Mouse (Mus musculus): ENCODE measurements around the gene Abraxas1.
A peak's percentile ranks its signal among the peaks of the same experiment; 100 is the strongest.

Gene Abraxas1

DNA sequence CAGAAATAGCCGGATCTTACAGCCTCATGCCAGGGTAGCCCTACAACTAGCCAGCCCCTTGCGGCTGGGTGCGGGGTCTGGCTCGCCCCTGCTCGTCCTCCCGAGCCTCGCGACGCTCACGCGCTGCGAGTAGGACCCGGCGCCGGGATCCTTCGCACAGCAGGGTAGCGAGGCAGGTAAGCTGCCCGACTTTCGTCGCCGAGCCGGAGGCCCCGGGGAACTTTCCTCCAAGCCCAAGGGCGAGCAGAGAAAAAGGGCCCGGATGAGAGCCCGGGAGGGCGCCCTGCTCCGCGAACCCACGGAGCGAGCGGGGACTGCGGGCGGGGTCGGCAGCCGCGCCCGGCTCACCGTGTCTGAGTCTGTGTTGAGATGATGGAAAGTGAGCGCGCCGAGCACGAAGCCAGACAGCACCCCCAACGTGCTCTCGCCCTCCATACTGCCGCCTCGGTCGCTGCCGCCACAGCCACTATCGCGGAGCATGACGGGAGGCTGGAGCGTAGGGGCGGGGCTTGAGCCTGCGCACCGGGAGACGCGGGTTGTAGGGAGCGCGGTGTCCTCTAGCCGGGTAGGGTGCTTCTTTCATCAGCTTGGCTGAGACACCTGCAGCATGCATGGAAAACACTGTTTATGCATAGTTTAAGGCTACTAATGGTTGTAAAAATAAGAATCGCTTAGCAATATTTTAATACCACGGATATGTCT is at the start of gene Abraxas1:
Abraxas1 (minus strand) TSS at position 483 of the 702 bp plus-strand sequence.
- DNase-seq: peak; percentile 92

DNA sequence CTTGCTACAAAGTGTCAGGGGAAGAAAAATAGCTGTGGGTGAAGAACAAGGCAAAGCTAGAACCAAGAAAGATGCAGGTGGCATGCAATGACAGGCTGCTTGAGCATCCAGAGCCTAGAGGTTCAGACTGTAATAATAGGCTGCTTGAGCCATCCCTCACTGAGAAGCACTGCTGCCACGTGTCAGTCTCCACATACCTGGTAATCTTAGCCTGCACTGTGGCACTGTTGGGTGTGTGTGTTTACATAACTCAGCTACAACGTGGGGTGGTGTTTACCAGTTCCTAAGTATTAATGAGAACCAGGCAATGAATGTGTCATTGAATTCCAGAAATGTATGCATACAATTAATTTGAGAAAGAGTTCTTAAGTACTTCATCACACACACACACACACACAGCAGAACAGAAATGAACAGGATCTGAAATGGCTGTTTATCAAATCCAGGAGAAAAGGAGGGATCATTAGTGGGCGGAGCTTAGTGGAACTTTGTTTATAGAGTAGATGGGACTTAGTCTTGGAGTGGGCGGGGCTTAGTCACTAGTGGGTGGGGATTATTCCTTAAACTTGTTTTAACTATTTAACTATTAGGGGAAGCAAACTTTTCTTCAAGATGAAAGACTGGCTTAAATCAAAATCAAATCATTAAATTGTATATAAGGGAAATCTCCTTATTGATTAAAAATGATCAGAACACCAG is 48.6 kb upstream of the Abraxas1 start:
- DNase-seq: no peak

DNA sequence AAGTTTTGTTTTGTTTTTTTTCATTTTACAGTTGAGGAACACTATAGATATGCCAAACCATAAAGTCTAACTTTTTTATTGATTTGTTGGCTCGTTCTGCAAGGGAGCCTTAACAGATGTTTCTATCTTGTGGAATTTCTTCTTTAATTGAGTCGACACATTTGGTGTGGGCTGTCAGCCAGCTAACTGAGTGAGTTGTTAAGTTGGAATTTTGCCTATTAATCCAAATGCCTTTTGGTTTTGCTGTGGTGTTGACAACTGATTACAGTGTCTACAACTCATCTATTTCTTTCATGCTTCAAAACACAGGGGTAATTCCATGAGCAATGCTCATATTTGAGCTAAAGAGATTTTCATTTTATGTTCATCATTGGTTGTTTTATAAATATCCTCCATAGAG is 45.4 kb upstream of the Abraxas1 start:
- DNase-seq: peak; percentile 59

DNA sequence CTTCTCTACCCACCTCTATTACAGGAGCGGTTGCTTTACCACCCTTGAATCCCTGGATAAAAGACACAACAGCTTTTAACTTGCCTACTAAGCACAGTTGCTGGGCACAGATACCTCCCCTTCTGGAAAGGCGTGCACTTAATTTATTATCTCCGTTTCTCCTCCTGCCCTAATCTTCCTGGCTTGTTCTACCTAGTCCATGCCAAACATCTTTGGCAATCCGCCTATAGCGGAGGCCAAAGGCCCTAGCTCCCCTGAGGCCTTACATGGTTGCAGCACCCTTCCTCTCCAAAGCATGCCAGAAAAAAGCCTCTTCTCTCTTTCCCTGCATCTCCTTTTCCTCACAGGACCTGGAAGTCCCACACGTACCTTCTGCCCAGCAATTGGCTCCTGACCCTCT is 43.7 kb upstream of the Abraxas1 start:
- no peak for DNase-seq

DNA sequence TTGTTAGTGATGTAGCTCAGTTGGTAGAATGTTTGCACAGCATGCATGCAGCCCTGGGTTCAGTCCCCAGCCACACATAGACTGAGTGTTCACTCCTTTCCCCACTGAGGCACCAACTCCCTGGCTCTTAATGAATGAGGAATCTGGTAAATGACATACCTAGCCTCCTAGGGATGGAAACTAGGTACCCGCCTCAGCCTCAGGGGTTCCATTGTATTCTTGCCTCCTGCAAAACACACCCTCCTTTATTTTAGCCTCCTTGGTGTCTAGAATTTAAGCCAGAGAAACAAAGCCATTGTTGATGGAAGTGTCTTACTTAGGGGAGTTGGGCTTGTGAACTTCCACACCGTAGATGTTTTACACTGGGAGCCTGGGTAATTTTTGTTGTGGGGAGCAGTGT is 42.3 kb upstream of the Abraxas1 start:
- no peak for DNase-seq

DNA sequence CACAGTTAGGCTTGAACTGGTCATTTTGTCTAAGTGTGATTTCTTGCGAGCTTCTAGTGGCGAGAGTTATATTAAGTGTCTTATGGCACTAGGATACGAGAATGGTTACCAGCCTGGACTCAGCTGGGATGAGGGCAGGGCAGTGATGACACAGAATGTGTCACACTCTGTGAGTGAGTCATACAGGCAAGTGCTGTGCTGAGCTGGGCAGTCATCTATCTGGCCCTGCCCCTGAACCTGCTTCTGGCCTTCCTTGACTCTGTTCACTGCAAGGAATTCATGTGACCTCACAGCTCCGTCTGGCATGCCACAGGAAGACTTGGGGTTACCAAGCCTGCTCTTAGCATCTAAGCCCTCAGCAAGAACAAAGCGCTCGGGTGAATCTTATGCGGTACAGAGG is 41.0 kb upstream of the Abraxas1 start:
- DNase-seq: no peak

DNA sequence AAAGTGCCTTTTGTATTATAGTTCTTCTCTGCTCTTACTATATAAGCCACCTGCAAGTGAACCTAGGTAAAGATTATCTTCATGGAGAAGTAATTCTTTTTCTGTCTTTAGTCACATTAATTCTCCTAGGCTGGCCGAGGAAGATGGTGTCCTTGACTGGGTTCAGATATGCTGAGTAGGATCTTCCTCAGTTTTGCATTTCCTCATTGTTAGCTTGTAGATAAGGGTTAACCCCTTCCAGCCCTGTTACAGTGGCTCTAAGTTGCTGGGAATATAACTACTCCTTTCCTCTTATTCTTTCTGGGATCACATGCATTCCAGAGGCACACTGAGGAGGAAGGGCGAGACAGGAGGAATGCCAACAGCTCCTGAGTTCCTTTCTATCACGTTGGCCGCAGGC is 40.4 kb upstream of the Abraxas1 start:
- DNase-seq: no peak

DNA sequence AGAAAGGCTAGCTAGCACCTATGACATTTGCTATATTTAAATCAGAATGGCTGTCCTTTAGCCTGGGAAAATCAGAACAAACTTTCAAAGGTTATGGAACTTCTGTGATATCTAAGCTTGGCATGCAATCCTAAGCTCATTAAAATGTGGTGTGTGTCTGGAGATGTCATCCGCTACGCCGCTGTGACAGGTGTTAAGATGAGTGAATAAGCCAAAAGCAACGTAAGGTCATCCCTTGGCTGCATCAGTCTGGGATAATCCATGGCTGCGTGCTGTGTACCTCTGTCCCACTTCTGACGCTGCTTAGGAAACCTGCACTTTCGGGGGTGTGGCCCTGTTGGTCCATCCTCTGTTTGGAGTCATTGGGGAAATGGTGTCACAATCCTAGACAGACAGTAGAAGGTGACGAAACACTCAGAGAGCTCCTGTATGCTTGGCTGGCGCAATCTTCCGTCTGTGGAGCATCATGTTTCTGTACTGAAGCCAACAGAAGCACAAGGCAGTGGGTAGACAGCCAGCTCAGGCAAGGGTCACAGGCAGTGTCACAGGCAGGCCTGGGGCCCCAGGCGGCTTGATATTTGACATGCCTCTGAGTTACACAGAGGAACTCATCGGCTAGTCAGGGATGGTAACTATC is 39.8 kb upstream of the Abraxas1 start:
- DNase-seq: peak; percentile 26

DNA sequence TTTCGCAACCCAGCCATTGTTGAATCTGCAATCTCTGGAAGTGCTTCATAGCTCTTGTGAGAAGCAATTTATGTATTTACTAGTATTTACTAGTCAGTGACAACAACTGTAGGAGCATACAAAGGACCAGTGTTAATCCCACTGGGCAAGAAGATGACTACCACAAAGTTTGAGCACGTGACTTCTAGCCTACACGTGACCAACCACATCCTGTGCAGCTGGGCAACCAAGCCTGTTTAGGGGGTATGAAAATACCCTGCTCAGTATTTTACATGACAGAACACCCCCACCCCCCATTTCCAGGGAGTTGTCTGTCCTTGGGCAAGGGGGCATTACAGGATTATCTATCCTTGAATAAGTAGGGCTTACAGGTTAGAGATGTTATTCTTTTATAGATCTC is 35.8 kb upstream of the Abraxas1 start:
- no peak for DNase-seq

DNA sequence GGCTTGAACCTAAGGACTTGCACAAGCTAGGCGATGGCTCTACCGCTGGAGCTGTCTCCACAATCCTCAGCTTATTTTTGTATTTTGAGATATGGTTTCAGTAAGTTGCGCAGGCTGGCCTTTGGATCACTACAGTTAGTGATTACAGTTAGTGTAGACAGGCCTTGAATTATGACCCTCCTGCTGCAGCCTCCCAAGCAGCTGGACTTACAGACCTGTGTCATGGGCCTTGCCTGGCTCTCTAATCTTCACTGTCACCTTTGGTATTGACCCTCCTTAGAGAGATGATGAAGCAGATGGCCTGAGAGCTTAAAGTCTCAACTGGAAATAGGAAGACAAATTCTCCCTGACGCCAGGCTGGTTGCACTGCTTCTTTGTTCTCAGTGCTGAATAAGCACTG is 33.2 kb upstream of the Abraxas1 start:
- DNase-seq: no peak

DNA sequence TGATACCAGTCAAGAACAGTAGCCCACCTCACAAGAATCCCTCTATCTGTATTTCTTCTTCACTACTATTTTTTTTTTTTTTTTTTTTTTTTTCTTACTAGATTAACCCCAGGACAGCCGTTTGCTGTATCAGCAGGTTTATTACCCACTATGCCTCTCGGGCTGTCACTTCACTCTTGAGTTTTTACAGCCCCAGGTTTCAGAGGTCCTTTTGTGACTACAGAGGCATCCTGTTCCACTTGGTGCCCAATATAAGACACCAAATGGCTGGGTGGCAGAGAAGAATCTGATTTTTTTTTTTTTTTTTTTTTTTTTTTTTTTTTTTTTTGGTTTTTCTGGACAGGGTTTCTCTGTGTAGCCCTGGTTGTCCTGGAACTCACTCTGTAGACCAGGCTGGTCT is 26.4 kb upstream of the Abraxas1 start:
- DNase-seq: no peak

DNA sequence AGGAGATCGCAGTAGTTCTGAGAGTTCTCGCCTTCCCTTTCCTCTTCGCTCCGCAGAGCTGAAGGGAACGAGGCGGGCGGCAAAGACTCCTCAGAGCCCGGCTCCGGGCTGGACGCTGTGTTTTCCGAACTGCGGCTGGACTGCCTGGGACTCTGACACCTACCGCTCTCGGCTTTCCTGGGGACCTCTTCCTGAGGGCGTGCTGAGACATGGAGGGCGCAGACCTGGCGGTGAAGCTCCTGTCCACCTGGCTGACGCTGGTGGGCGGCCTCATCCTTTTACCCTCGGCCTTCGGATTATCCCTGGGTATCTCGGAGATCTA is 25.8 kb upstream of the Abraxas1 start:
- DNase-seq: no peak

DNA sequence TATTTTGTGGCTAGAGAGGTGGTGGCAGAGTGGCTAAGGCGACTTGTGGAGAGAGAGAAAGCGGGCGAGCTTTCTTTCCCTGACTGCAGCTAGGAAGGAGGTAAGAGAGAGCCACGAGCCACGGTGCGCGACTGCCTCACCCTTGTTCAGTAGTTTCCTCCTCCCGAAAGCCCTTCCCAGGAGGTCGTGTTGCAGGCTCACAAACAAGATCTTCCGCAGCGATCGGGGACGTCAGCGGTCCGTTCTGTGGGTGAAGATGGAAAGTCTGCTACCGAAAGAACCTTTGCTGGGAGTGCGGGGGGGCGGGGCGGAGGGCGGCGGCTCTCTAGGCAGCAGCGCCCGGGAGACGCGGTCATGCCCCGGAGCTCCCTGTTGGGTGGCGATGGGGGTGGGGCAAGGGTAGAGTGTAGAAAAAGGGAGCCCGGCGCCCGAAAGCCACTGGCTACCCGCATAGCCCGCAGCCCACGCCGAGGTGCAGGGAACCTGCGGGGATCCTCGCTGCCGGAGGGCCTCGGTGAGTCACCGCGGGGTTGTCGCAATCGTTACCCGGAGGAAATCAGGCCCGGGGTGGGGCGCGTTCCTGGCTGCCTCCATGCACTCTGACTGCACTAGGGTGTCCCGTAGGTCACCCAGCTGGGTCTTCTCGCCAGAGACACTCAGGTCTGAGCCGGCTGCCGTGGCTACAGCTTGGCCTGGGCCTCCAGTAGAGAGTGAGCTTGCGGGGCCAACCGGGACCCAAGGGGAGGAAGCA is 25.3 kb upstream of the Abraxas1 start:
- DNase-seq: peak; percentile 74

DNA sequence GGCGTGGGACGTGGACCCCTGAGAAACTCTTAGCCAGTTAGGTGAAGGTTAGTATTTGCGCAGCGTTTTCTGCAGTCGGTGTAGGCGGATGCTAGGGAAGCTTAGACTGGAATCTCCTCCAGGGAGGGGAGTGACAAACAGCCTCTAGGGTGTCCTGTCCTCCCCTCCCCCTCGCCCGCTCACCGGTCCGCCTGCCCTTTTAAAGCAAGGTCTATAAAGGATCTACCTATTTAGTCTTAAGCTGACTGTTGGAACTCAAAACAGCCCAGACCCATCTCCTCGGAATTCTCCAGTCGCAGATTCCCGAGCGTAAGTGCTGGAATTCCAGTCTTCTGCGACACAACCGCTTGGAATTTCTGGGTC is 24.7 kb upstream of the Abraxas1 start, which contains the start of gene Gpat3:
Gpat3 (plus strand) TSS at position 229 of the 363 bp plus-strand sequence.
- peak; percentile 58 for DNase-seq

DNA sequence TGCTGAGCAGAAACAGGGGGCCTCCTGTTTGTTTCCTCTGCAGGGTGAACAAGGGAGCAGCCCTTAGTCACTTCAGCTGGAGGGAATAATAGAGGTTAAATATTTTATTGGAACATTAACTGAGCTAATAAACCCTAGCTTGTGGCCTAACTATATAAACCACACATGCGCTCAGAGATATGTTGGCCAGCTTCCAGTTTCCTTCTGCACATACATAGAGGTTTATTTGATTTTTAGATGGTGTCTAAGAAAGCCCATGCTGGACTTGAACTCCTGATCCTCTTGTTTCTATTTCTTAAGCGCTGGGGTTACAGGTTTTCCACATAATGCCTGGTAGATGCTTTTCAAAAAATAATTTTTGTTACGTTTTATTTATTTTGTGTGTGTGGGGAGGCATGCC is 23.7 kb upstream of the Abraxas1 start:
- DNase-seq: no peak

DNA sequence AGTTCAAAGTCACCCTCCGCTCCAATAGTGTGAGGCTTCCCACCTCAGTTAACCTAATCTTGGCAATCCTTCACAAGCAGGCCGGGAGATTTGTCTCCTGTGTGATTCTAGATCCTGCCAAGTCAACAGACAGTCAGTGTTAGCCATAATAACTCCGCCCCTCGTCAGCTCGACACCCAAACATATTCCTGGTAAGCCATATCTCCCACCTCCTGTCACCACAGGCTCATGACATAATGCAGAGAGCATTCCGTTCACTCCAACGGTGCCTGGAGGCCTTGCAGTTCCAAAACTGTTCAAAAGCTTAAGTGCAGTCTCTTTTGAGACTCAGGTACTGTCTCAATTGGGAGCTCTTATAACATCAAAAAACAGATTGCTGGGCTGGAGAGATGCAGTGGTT is 17.1 kb upstream of the Abraxas1 start:
- no peak for DNase-seq

DNA sequence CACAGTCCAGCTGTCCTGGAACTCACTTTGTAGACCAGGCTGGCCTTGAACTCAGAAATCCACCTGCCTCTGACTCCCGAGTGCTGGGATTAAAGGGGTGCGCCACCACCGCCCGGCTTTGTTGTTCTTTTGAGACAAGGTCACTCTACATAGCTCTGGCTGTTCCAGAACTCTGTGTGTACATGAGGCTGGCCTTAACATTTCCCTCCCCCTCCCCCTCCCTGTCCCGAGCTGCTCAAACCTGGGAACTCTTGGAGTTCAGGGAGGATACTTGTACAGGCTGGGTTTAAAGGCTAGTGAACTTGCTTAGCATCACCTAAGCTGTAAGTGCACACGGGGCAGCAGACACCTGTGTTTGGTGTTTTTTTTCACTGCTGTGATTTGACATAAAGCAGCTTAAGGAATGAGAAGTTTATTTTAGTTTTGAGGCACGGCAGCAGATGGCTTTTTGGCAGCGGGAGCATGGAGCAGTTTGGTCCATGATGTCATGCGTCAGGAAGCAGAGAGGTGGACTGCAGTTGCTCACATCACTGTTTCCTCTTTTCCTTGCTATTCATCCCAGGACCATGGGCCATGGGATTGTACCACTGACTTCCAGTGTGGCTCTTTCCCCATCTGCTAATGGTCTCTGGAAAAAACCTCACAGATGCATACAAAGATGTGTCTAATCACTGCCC is 15.2 kb upstream of the Abraxas1 start:
- DNase-seq: no peak

DNA sequence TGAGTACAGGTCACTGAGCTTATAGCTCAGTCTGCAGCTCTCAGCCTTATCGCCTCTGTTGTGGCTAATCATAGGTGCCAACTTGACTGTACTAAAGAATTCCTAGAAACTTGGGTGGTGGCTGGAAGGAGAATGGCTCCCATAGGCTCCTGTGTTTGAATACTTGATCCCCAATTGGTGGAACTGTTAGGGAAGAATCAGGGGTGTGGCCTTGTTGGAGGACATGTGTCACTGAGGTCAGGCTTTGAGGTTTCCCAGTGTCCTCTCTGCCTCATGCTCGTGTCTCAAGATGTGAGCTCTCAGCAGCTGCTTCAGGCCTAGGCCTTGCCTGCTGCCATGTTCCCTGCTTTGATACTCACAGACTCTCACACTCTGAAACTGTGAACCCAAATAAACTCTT is 13.1 kb upstream of the Abraxas1 start:
- DNase-seq: no peak

DNA sequence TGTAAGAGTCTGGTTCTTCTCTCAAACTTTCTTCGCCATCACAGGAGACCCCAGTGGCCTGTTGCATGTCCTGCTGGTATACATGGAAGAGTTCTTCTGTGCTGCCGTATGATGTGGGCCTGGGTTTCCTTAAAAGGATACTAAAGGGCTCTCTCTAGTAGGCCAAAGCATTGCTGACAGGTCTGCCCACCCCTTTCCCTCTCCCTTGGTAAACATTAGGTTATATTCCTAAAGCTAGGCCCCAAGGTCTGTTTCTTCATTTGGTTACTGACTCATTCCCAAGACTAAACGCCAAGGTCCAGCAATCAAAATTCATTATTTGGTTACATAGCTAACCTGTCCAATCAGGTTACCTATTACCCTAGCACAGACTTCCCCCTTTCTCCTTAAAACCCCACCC is 11.9 kb upstream of the Abraxas1 start:
- no peak for DNase-seq

DNA sequence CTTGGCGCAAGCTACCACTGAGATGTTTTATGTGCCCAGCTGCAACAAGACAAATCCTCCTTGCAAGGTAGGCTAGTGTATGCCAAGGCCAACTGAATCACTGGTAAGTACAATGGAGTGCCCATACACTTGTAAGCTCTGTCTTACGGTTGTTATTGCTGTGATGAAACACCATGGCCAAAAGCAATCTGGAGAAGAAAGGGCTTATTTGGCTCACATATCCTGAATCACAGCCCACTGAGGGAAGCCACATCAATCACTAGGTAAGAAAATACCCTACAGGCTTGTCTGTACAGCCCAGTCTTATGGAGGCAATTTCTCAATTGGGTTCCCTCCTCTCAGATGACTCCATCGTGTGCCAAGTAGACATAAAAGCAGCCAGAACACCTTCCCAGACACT is 7.9 kb upstream of the Abraxas1 start:
- DNase-seq: no peak

DNA sequence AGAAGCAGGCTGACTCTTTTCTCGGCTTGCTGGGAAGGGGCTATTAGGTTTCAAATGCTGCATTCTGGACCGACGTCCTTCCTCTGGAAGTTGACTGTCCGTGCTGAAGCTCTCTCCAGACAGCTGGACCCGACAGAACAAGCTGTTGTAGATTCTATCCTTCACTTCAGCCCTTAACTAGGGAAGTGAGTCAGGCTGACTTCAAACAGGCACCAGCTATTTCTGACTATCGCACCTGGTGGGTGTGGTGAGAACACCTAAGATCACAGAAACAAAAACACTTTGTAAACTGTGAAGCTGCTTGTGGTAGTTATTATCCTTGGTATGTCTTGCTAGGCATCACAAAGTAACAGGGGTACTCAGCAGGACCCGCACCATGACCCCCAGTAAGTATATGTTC is 5.8 kb upstream of the Abraxas1 start:
- DNase-seq: no peak

DNA sequence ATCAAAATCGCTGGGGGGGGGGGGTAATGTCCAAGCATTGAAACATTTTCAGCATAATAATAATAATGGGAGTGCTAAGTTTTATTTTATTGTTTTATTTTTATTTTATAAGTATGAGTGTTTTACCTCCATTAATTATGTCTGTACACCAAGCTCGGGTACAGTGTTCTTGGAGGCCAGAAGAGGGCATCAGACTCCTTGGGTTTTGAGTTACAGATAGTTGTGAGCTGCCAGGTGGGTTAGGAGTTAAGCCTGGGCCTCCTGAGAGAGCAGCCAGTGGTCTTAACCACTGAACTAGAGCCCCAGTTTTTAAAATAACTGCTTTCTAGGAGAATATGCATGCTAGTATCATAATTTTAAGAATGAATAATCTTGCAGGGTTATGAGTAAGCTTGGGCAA is 5.2 kb upstream of the Abraxas1 start:
- DNase-seq: no peak

DNA sequence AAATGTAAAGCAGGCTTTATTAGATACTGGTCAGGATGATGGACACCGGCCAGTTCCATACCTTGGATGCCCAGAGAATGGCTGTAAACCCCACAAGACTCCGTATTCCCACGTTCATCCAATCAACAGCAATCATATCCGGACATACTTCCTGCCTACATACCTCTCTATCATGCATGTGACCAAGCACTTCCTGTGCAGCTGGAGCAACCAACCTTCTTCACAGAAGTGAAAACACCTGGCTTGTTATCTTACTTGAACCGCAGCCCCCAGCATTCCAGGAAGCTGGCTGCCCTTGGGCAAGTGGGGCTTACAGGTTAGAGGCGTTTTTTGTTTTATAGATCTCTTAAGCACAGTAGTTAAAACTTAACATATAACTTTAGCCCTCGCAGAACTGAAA is 2.1 kb upstream of the Abraxas1 start:
- no peak for DNase-seq

Data from kidney, postnatal 10 days (tissue).